Mouse (Mus musculus) right cerebral cortex, postnatal 36 days (tissue): Measurements from ENCODE around the gene Arhgap42.

ENCODE experiments used
- DNase-seq, 2 experiments: peaks; one replicate each; pipeline ENCODE4 v3.0.0; 2022; ENCODE audit warnings: low spot score in 2 of 2, mixed read lengths in 1 of 2

The Arhgap42 gene

GRCm38 (mm10) chr9:9037017-9037671 lies 201.8 kb downstream of the Arhgap42 start:
- no peak for DNase-seq

DNA sequence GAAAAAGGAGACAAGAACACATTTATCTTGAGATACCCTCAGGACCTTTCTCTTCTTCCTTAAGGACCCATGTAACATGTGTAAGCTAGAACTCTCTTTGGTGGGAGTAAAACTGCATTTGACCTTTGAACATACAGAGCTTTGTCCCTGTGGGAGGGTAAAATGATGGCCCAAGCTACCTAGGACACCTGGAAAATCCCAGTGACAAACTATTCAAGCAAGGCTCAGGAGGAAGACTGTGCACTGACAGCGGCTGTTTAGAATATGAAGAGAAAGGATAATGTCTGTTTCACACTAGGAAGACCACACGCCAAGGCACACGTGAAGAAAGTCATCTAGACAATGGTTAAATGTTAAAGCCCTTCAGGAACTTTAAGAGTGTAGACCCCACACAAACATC lies 211.0 kb downstream of the Arhgap42 start:
- DNase-seq, result no peak

DNA sequence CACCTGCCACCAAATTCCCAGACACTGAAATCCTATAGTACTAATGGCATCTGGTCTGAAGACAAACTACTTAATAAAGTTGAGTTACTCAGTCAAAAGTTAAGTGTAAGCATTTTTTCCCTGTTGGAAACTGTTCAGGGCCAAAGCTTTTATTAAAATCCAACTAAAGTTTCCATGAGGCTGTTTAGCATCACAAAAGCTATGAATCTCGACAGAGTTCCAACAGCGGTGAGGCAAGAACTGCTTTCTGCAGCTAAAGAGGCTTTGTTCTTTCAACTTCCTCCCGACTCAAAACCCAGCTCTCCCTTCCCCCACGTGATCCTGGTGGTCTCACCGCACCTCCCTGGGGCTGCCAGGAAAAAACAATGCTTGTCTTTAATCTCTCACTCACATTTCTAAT lies 211.5 kb downstream of the Arhgap42 start:
- no peak for DNase-seq

DNA sequence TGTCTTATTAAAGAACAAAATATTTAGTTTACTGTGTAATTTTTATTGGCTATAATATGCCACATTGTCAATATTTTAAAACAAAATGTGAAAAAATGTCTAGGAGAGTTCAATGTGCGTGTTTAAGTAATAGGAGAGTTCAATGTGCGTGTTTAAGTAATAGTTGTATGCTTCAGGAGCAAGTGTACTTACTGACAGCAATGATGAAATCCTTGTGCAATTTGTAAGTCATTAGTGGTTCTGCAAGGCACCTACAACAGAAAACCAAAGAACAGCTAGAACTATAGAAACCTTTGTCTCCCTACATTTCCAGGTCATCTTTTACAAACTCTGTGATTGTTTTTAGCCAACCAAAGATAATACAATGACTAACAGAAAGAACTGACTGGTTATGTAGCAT lies 223.8 kb downstream of the Arhgap42 start:
- no peak for DNase-seq

- no peak for DNase-seq
Observed at GRCm38 (mm10) chr9:9001170-9001569, 237.7 kb downstream of the Arhgap42 start.

DNA sequence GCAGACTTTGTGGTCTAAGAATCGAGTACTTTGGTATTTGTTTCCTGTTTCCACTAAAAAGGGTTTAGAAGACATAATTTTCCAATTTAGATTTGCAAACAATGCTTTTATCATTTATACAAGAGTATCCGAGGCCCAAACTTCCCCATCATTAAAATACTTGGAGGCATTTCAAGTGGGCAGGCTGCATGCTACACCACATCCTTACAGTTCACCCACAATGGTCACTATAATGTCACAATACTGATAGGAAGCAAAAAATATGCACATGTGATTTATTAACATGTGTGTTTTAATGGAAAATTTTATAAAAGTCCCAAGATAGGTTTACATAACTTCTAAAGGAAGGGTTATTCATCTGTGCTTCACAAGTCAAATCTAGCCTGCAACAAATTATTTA lies 242.4 kb downstream of the Arhgap42 start:
- DNase-seq, result no peak

GRCm38 (mm10) chr9:8982315-8982714 lies 256.6 kb downstream of the Arhgap42 start:
- DNase-seq, result no peak

- peak; percentile 29 to 47 for DNase-seq
Observed at GRCm38 (mm10) chr9:8977775-8978174, 261.1 kb downstream of the Arhgap42 start.

GRCm38 (mm10) chr9:8971491-8971890 lies 267.4 kb downstream of the Arhgap42 start, which contains the start of gene Gm16485:
Gene Gm16485, plus strand, starts transcription at chr9:8971791.
- DNase-seq, result no peak

DNA sequence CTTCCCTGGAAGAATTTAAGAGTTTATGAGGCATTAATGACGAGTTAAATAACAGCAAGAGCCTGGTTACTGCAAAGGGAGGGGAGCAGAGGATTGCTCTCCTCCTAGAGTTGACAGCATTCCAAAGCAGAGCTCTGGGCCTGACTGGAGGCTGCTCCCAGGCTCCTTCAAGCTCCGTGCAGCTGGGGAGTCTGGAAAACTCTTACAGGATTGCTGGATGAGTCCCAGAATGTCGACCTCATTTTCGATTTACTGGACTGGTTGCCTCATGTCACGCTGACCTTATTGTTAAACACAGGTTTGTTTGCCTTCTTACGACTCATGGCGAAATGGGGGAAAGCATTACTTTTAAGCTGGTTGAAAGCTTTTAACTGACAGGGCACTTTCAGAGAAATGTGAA lies 268.7 kb downstream of the Arhgap42 start:
- no peak for DNase-seq

DNA sequence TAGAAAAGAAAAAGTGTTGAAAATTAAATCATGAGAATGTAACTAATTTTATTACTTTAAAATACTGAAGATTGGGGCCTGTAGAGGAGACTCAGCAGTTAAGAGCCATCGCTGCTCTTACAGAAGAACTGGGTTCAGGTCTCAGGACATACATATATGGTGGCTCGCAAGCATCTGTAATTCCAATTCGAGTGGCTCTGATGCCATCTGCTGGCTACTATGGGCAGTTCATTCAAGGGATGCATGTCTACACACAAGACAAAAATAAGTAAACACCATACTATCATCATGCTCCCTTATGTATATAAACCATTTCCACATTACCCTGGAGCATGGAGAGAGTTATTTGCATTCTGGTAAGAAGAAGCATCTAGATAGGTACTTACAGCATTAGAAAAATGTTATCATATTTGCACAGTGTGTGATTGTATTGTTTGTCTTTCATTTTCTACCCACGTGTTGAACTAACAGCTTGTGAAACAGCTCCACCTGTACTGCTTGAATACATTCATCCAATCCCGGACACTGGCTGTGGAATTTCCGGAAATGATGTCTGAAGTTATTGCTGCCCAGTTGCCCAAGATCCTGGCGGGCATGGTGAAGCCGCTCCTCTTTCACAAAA lies 274.3 kb downstream of the Arhgap42 start:
- DNase-seq, result peak; percentile 8 to 30

DNA sequence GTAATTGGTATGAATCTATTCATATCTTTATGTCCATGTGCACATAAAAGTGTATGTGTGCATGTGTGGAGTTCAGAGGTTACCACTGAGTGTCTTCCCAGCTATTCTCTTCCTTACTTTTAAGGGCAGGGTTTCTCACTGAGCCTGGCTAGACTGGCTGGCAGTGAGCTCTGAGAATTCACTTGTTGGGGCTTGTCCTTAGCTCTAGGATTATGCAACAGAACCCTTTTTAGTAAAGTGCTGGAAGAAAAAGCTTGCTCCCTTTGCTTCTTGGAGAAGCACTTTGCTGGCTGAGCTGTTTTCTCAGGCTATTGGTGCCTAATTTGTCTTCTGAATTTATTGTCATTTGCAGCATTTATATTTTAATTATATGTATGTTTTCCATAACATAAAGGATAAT lies 285.6 kb downstream of the Arhgap42 start:
- no peak for DNase-seq
